Mouse (Mus musculus) forebrain, embryonic 16.5 days (tissue): Measurements from ENCODE around the gene Atg16l2. TPM values are rescaled to one million over a fixed set of nuclear protein-coding genes. Genes with fewer than 3 reads are reported as not detected.

ENCODE experiments used
- ATAC-seq: fragments of 200-750 bp; cut with Nextera tagmentation; 2 replicates; pipeline ENCODE4 v1.8.0; 2017; ENCODE audit warnings: mild to moderate bottlenecking, moderate library complexity
- H3K27ac ChIP-seq: fragments of 300-500 bp; sonication (generic); 2 replicates; pipeline ENCODE4 v1.5.1; 2014; ENCODE audit warnings: low read length, control low read depth
- H3K27me3 ChIP-seq: fragments of 300-500 bp; sonication (generic); replicated peaks from 2 replicates; pipeline ENCODE4 v1.6.1; 2014; ENCODE audit warnings: low read length; ENCODE audit not compliant: control insufficient read depth, insufficient read depth
- H3K36me3 ChIP-seq: fragments of 300-500 bp; sonication (generic); 2 replicates; pipeline ENCODE4 v1.6.1; 2014; ENCODE audit not compliant: control insufficient read depth, insufficient read depth
- H3K4me1 ChIP-seq: fragments of 300-500 bp; sonication (generic); replicated peaks from 2 replicates; pipeline ENCODE4 v1.6.1; 2014; ENCODE audit warnings: low read length; ENCODE audit not compliant: control insufficient read depth, insufficient read depth
- H3K4me2 ChIP-seq: fragments of 300-500 bp; sonication (generic); 2 replicates; pipeline ENCODE4 v1.6.1; 2014; ENCODE audit warnings: mild to moderate bottlenecking, low read length, control low read depth
- H3K4me3 ChIP-seq: fragments of 300-500 bp; sonication (generic); replicated peaks from 2 replicates; pipeline ENCODE4 v1.5.1; 2014; ENCODE audit warnings: mild to moderate bottlenecking, low read length, control low read depth
- H3K9ac ChIP-seq: fragments of 300-500 bp; sonication (generic); replicated peaks from 2 replicates; pipeline ENCODE4 v1.6.1; 2014; ENCODE audit warnings: low read depth, low read length, control low read depth
- H3K9me3 ChIP-seq: fragments of 300-500 bp; sonication (generic); 2 replicates; pipeline ENCODE4 v1.6.1; 2016; ENCODE audit warnings: low read length; ENCODE audit not compliant: control insufficient read depth
- WGBS: fragments of 180-500 bp; shearing (Covaris S2); extraction: QIAGEN DNeasy Blood & Tissue Kit; methylation state at CpG from one replicate; pipeline ENCODE4 v1.1.7; 2014; 5-methylcytosine and 5-hydroxymethylcytosine counted together
- polyA plus RNA-seq: library from polyadenylated mRNA; unstranded; fragments of >200 nt; fragmentation: Nextera tagmentation; extraction: Ambion mirVana; gene quantifications from 2 replicates; pipeline ENCODE4 v1.2.1, GENCODE M21; 2015

The Atg16l2 gene
- polyA plus RNA-seq, 1 experiment from 2014 or later = 28.7 TPM

- ATAC-seq = no peak
- H3K4me1 ChIP-seq = peaks cover 1% of the 10 kb centered on the region; the same call in 1 of the 2 replicates
- 73% methylated on average over 5 of the region's 5 CpGs for WGBS
These were observed 10.8 kb downstream of the Atg16l2 start for GRCm38 (mm10) chr7:101291211-101291610.

DNA sequence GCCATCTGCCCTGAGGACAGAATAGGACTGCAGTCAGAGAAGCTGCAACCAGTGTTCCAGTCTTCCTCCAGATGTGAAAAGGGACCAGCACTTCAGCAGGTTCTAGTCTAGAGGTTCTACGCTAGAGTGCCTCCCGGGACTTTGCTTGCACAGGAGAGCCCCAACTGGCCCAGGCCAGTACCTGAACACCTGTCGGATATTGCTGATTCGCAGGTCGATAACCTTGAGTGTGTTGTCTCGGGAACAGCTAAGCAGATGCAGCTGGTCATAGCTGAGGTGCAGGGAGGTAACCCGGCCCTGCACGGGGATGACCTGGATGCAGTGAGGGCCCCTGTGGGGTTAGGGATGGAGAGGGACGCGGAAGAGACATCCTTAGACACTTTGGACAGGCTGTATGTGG is 11.7 kb downstream of the Atg16l2 start:
- 91% methylated on average over 10 of the region's 10 CpGs for WGBS
- no peaks in the 10 kb centered on the region for H3K4me1 ChIP-seq
- H3K36me3 ChIP-seq = peaks cover 8% of the 10 kb centered on the region
- no peak overlapping the region for H3K4me3 ChIP-seq
- no peak for ATAC-seq
- no peak overlapping the region for H3K4me2 ChIP-seq
- no peaks in the 10 kb centered on the region for H3K27me3 ChIP-seq
- H3K9me3 ChIP-seq = no peaks in the 10 kb centered on the region
- H3K9ac ChIP-seq = no peak overlapping the region
- H3K27ac ChIP-seq = no peak overlapping the region

More at GRCm38 (mm10) chr7:101291211-101291610, 10.8 kb downstream of the Atg16l2 start:
- Histone ChIP-seq H3K9me3 (no peaks in the 10 kb centered on the region), H3K9ac (no peak overlapping the region), H3K4me2 (no peak overlapping the region), H3K4me3 (no peak overlapping the region), H3K27ac (no peak overlapping the region), H3K27me3 (no peaks in the 10 kb centered on the region), H3K36me3 (peaks cover 4% of the 10 kb centered on the region)

DNA sequence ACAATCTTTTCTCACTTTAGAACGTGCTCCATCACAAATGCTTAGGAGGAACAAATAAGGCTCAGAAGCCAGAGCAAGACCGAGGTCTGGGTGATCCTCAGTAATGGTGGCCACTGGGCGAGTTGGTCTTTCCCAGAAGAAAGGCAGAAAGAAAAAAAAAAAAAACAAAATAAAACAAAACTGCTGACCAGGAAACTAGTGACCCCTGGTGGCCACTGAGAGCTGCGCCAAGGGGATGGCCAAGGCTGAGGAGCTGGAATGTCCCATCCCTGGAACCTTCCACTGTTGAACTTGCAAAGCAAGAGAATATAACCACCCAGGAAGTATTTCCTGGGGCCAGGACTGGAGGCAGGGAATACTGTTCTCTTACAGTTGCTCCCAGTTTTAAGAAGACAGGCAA is 13.6 kb downstream of the Atg16l2 start:
- no peaks in the 10 kb centered on the region for H3K27me3 ChIP-seq
- H3K36me3 ChIP-seq = peaks cover 10% of the 10 kb centered on the region
- H3K9ac ChIP-seq = no peak overlapping the region
- no peaks in the 10 kb centered on the region for H3K9me3 ChIP-seq
- no peak for ATAC-seq
- H3K4me3 ChIP-seq = no peak overlapping the region
- WGBS = 34% methylated on average over 4 of the region's 4 CpGs
- H3K4me1 ChIP-seq = no peaks in the 10 kb centered on the region
- H3K27ac ChIP-seq = no peak overlapping the region
- H3K4me2 ChIP-seq = no peak overlapping the region

DNA sequence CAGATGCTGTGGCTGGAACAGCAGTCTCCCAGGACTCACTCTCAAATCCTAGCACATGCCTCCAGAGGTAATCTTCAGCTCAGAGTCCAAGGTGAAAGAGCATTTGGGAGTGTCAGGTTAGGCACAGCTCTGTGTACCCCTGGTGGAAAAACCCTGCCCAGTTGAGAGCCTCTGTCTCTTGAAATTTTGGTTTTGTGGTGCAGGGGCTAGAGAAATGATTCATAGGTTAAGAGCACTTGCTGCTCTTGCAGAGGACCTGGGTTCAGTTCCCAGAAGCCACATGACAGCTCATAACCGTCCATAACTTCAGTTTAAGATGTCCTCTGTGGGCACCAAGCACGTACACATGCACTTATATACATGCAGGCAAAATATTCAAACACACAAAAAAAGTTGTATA is 14.2 kb downstream of the Atg16l2 start:
- 90% methylated on average over 2 of the region's 2 CpGs for WGBS
- peaks cover 11% of the 10 kb centered on the region for H3K36me3 ChIP-seq
- no peak overlapping the region for H3K4me2 ChIP-seq
- no peak overlapping the region for H3K27ac ChIP-seq
- H3K9ac ChIP-seq = no peak overlapping the region
- H3K4me1 ChIP-seq = no peaks in the 10 kb centered on the region
- no peaks in the 10 kb centered on the region for H3K27me3 ChIP-seq
- ATAC-seq = no peak
- no peaks in the 10 kb centered on the region for H3K9me3 ChIP-seq
- H3K4me3 ChIP-seq = no peak overlapping the region

DNA sequence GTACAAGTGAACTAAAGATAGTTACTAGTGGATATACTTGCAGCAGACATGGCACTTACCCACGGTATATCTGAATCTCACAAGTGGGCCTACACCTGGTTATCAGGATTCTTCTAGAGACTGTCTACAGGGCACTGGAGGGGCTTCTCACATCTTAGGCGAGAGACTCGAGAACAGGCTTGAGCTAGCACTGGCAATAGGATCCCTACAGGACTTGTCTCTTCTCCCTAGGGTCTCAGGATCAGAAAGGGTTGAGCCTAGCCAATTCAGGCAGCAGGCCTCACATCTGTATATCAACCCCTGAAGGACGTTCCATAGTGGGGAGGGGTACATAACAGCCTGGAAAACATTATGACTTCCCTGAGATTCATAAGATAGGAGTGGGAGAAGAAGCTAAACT is 15.2 kb downstream of the Atg16l2 start:
- Histone ChIP-seq H3K27me3 (no peaks in the 10 kb centered on the region), H3K36me3 (peaks cover 19% of the 10 kb centered on the region), H3K27ac (no peak overlapping the region), H3K4me2 (no peak overlapping the region), H3K4me1 (no peaks in the 10 kb centered on the region), H3K9me3 (no peaks in the 10 kb centered on the region), H3K9ac (no peak overlapping the region), H3K4me3 (no peak overlapping the region)
- 84% methylated on average over 4 of the region's 4 CpGs for whole genome bisulfite sequencing
- no peak for ATAC-seq

- ATAC-seq = no peak
- WGBS = 100% methylated on average over 1 of the region's 1 CpGs
- H3K9ac ChIP-seq = no peak overlapping the region
- no peak overlapping the region for H3K4me3 ChIP-seq
- no peaks in the 10 kb centered on the region for H3K4me1 ChIP-seq
- H3K4me2 ChIP-seq = no peak overlapping the region
- no peaks in the 10 kb centered on the region for H3K27me3 ChIP-seq
- peaks cover 24% of the 10 kb centered on the region for H3K36me3 ChIP-seq
- H3K9me3 ChIP-seq = no peaks in the 10 kb centered on the region
- no peak overlapping the region for H3K27ac ChIP-seq
These were observed 17.5 kb downstream of the Atg16l2 start for GRCm38 (mm10) chr7:101284504-101284903.

DNA sequence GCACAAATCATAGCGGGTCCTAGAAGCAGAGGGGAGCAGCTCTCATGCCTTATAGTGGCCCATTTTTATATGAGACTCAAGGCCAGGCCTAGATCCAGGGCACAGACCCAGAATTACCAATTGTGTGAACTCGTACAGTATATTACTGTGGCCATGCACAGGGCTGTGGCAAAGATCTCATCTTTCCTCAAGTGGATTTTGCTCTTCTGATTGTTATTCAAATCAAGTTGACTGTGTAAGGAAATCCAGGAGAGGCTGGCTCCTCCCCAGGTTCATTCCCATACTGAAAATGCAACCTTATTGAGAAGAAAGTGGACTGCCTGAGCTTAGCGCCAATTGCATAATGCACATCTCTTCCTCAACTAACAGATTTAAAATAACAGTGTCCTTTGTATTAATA is 19.3 kb downstream of the Atg16l2 start:
- WGBS = 77% methylated on average over 3 of the region's 3 CpGs
- H3K9me3 ChIP-seq = no peaks in the 10 kb centered on the region
- ATAC-seq = no peak
- H3K4me2 ChIP-seq = no peak overlapping the region
- no peak overlapping the region for H3K9ac ChIP-seq
- no peak overlapping the region for H3K4me3 ChIP-seq
- peaks cover 34% of the 10 kb centered on the region for H3K36me3 ChIP-seq
- no peak overlapping the region for H3K27ac ChIP-seq
- H3K27me3 ChIP-seq = no peaks in the 10 kb centered on the region
- no peaks in the 10 kb centered on the region for H3K4me1 ChIP-seq

GRCm38 (mm10) chr7:101272466-101273160 is 29.4 kb downstream of the Atg16l2 start:
- Histone ChIP-seq H3K4me2 (no peak overlapping the region), H3K4me3 (no peak overlapping the region), H3K9me3 (no peaks in the 10 kb centered on the region), H3K36me3 (peaks cover 21% of the 10 kb centered on the region), H3K4me1 (no peaks in the 10 kb centered on the region), H3K9ac (no peak overlapping the region), H3K27ac (no peak overlapping the region), H3K27me3 (no peaks in the 10 kb centered on the region)
- WGBS = 96% methylated on average over 8 of the region's 8 CpGs
- ATAC-seq = no peak

GRCm38 (mm10) chr7:101271602-101272001 is 30.4 kb downstream of the Atg16l2 start:
- H3K27ac ChIP-seq = no peak overlapping the region
- H3K4me1 ChIP-seq = no peaks in the 10 kb centered on the region
- no peak for ATAC-seq
- H3K4me3 ChIP-seq = no peak overlapping the region
- WGBS = 86% methylated on average over 1 of the region's 1 CpGs
- no peaks in the 10 kb centered on the region for H3K9me3 ChIP-seq
- no peaks in the 10 kb centered on the region for H3K27me3 ChIP-seq
- H3K36me3 ChIP-seq = peaks cover 12% of the 10 kb centered on the region
- no peak overlapping the region for H3K4me2 ChIP-seq
- no peak overlapping the region for H3K9ac ChIP-seq
